Mouse (Mus musculus): Measurements from ENCODE around the gene Prr15.

DNA sequence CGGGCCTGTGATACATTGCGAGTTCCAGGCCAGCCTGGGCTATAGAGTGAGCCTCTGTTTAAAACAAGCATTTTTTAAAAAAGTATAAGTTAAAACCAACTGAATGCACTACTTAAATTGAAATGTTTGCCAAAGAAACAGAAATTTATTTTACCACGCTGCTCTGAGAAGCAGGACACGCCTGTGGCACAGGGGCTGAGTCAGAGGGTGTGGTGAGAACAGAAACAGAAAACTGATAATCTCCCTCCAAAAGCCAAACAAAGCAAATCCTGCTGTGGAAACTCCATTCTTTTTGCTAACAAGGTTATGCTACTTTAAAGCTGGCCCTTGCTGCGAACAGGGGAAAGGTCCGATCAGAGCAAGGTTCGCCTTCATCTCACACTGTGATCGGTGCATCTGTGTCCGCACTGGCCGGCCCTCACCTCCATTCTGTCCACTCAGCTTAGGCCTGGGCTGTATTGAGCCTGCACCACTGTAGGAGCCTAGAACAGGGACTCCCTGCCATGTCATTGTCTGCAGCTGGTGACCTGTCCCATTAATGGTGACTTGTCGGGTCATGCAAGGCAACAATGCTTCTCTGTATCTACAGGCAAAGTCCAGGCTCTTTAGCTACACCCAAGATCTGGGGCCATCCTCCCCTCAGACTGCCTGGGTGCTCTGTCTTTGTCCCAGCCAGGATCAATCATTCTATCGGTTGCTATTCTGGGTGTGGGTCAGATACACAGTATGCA is 38.9 kb downstream of the Prr15 start:
- no peak for TF ChIP-seq CTCF (IDR thresholded peaks at IDR 0.05; ENCODE audit: low read depth, low read length)
- no peak for TF ChIP-seq POLR2A (IDR thresholded peaks at IDR 0.05; ENCODE audit: insufficient read depth, low read length)
